Mouse (Mus musculus): Measurements from ENCODE around the gene Id1.

DNA sequence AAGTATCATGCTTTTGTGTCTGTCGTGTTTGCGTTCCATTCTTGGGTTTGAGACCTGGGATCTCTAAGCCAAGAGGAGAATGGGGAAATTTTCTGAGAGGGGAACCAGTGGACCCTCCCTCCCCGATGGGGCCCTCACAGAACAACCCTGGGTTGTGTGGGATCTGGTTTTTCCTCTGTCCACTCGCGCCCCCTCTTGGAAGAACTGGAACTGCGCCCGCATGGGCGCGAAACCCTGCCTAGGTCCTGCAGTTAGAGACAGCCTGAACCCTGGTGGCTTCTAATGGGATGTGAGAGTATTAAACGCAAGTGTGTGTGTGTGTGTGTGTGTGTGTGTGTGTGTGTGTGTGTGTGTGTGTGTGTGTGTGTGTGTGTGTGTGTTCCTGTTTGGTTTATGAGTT, 6.4 kb downstream of the Id1 start:
- TF ChIP-seq ZNF384 (IDR thresholded peaks at IDR 0.05; ENCODE audit: low read depth, low read length), result no peak
- no peak for TF ChIP-seq HCFC1 (IDR thresholded peaks at IDR 0.05; ENCODE audit: borderline replicate concordance, insufficient read depth, low read length)
- TF ChIP-seq ZC3H11A (IDR thresholded peaks at IDR 0.05; ENCODE audit: borderline replicate concordance, low read depth, low read length), result peak; percentile 64; the same call in 1 of the 2 replicates
